13 mouse cellular contexts compared by ENCODE assay signal in genomic region chr11:63545516-63545915, GRCm38 (mm10).
DNase-seq lines count a peak whose midpoint lies in the region; ATAC-seq and TF ChIP-seq lines count a peak whose summit lies in the region.
"Had no signal": no experiment of that assay in that cellular context is flagged by ENCODE, and none has a peak within 500 bp of the region (broad histone marks: within the 10 kb centered on the region; RNA-seq: fewer than 3 reads in every experiment).

No protein-coding gene starts in this region.

- H3K27ac ChIP-seq in stomach, embryonic 14.5 days (ENCODE audit: low read length): no peak overlapping the region
- H3K27ac ChIP-seq in stomach, postnatal 0 days (replicated peaks): no peak overlapping the region
- no peak overlapping the region for H3K27ac ChIP-seq in layer of hippocampus, adult 2 months
- H3K27ac ChIP-seq in heart, embryonic 11.5 days (ENCODE audit: low read depth, low read length): no peak overlapping the region
- H3K27ac ChIP-seq: hindbrain, embryonic 14.5 days had no signal

- no peaks in the 10 kb centered on the region for H3K9me3 ChIP-seq in stomach, embryonic 14.5 days (ENCODE audit: control insufficient read depth, low read depth, low read length)
- no peaks in the 10 kb centered on the region for H3K9me3 ChIP-seq in stomach, postnatal 0 days (ENCODE audit: control insufficient read depth, low read length)
- no peaks in the 10 kb centered on the region for H3K9me3 ChIP-seq in heart, embryonic 11.5 days (replicated peaks; ENCODE audit: control insufficient read depth, low read length)

- intact Hi-C loops in heart, postnatal 36 days (cut with DNase I): no loop called here

- peak; percentile 70 for DNase-seq in heart, adult 11 months
- no peak for DNase-seq in heart, postnatal 36 days
- no peak for DNase-seq in stomach, postnatal 0 days (ENCODE audit: low spot score)
- DNase-seq in gastrocnemius, postnatal 25 days: peak; percentile 43
- DNase-seq in spleen, postnatal 10 days (ENCODE audit: low spot score in 2 of 2): no peak
- no peak for DNase-seq in layer of hippocampus, adult 2 months (ENCODE audit: low spot score in 2 of 2)
- DNase-seq: kidney, postnatal 36 days; right cerebral cortex, postnatal 14 days; thymus, adult 18-20 months had no signal

- 0 out of 2 replicates have a peak, but pooled peaks cover 7% of the 10 kb centered on the region for H3K4me1 ChIP-seq in stomach, embryonic 14.5 days (ENCODE audit: control insufficient read depth, insufficient read depth, low read length)
- no peaks in the 10 kb centered on the region for H3K4me1 ChIP-seq in stomach, postnatal 0 days (replicated peaks; ENCODE audit: control insufficient read depth, insufficient read depth)
- no peaks in the 10 kb centered on the region for H3K4me1 ChIP-seq in heart, embryonic 11.5 days (ENCODE audit: control insufficient read depth, insufficient read depth, low read length)

- H3K36me3 ChIP-seq in stomach, embryonic 14.5 days (ENCODE audit: control insufficient read depth, insufficient read depth, low read length): no peaks in the 10 kb centered on the region
- H3K36me3 ChIP-seq in stomach, postnatal 0 days (ENCODE audit: control insufficient read depth, insufficient read depth, low read length): no peaks in the 10 kb centered on the region
- no peaks in the 10 kb centered on the region for H3K36me3 ChIP-seq in heart, embryonic 11.5 days (ENCODE audit: control insufficient read depth, insufficient read depth, low read length)

- WGBS in stomach, embryonic 14.5 days: 14% methylated on average over 7 of the region's 7 CpGs
- 25% methylated on average over 7 of the region's 7 CpGs for WGBS in stomach, postnatal 0 days
- WGBS in heart, embryonic 11.5 days (ENCODE audit: insufficient replicate concordance): 8% methylated on average over 7 of the region's 7 CpGs

- H3K27me3 ChIP-seq in stomach, embryonic 14.5 days (ENCODE audit: control insufficient read depth, insufficient read depth, low read length): no peaks in the 10 kb centered on the region
- H3K27me3 ChIP-seq in stomach, postnatal 0 days (ENCODE audit: control insufficient read depth, insufficient read depth, low read length): no peaks in the 10 kb centered on the region
- H3K27me3 ChIP-seq in heart, embryonic 11.5 days (ENCODE audit: control insufficient read depth, insufficient read depth, low read length): peaks cover 2% of the 10 kb centered on the region; the same call in 1 of the 2 replicates

- no peak; the same call in 1 of the 2 replicates for TF ChIP-seq CTCF in stomach, postnatal 0 days (IDR thresholded peaks at IDR 0.05; ENCODE audit: low read depth)
- TF ChIP-seq CTCF in layer of hippocampus, adult 2 months (conservative IDR thresholded peaks at IDR 0.05): no peak

- H3K9ac ChIP-seq in stomach, embryonic 14.5 days (replicated peaks; ENCODE audit: low read depth, low read length): no peak overlapping the region
- H3K9ac ChIP-seq in stomach, postnatal 0 days (ENCODE audit: low read length): no peak overlapping the region
- no peak overlapping the region for H3K9ac ChIP-seq in heart, embryonic 11.5 days (ENCODE audit: low read depth, low read length)
- H3K9ac ChIP-seq: hindbrain, embryonic 14.5 days had no signal

- no peak overlapping the region for H3K4me3 ChIP-seq in stomach, embryonic 14.5 days (ENCODE audit: low read depth, low read length)
- H3K4me3 ChIP-seq in stomach, postnatal 0 days (ENCODE audit: low read depth, low read length): no peak overlapping the region
- H3K4me3 ChIP-seq in layer of hippocampus, adult 2 months: no peak overlapping the region
- no peak overlapping the region for H3K4me3 ChIP-seq in heart, embryonic 11.5 days (ENCODE audit: low read depth, low read length)

- no peak for TF ChIP-seq EP300 in stomach, postnatal 0 days (optimal IDR thresholded peaks at IDR 0.05)

- no peak overlapping the region for H3K4me2 ChIP-seq in stomach, embryonic 14.5 days (replicated peaks; ENCODE audit: low read depth, low read length)
- H3K4me2 ChIP-seq in stomach, postnatal 0 days (replicated peaks; ENCODE audit: low read depth): no peak overlapping the region
- no peak overlapping the region for H3K4me2 ChIP-seq in heart, embryonic 11.5 days
- H3K4me2 ChIP-seq: hindbrain, embryonic 14.5 days had no signal

- ATAC-seq in stomach, embryonic 14.5 days (ENCODE audit: insufficient number of reproducible peaks, insufficient read depth, low FRiP score, low read depth): peak; percentile 58; the same call in 1 of the 2 replicates
- no peak for ATAC-seq in stomach, postnatal 0 days (ENCODE audit: low FRiP score, low TSS enrichment)
- no peak for ATAC-seq in heart, embryonic 11.5 days (replicated peaks; ENCODE audit: insufficient number of reproducible peaks, low FRiP score, low TSS enrichment)
- ATAC-seq: CD4-positive, CD25-positive, alpha-beta regulatory T cell, adult 4 months had no signal

Comparison
In these comparisons a context has a peak if more than half of its experiments do, and no peak if none do; other contexts are left out.
1. DNase-seq: peak in heart, adult 11 months (single experiment) and gastrocnemius, postnatal 25 days (single experiment); none in heart, postnatal 36 days (0 of 2), stomach, postnatal 0 days (single experiment), spleen, postnatal 10 days (0 of 2) and layer of hippocampus, adult 2 months (0 of 2).